Mouse (Mus musculus): ENCODE results near the gene Zdhhc12. TPM values are rescaled to one million over a fixed set of nuclear protein-coding genes. Genes with fewer than 3 reads are reported as not detected.

Zdhhc12 gene
- polyA plus RNA-seq (2015; fragmentation: Nextera tagmentation; extraction: Ambion mirVana) = 7.4 and 9.1 TPM in 2 replicates

GRCm38 (mm10) chr2:30093471-30094207, at the start of gene Zdhhc12:
Gene Zdhhc12 (minus strand): TSS chr2:30093648.

GRCm38 (mm10) chr2:30133613-30134377, 40.3 kb upstream of the Zdhhc12 start, which contains the start of gene Tbc1d13:
Gene Tbc1d13 (plus strand): TSS chr2:30133746.

GRCm38 (mm10) chr2:30124472-30125274, 31.2 kb upstream of the Zdhhc12 start, which contains the start of gene Zer1:
Gene Zer1 (minus strand): TSS chr2:30124585.

GRCm38 (mm10) chr2:30077502-30078348, 15.7 kb downstream of the Zdhhc12 start, which contains the start of gene Pkn3:
Gene Pkn3 (plus strand): TSS chr2:30077684.

GRCm38 (mm10) chr2:30057223-30057904, 36.1 kb downstream of the Zdhhc12 start, which contains the start of gene Set:
Gene Set (plus strand): TSS chr2:30057378.

GRCm38 (mm10) chr2:30048699-30049388, 44.6 kb downstream of the Zdhhc12 start, which contains the start of gene Wdr34:
Gene Wdr34 (minus strand): TSS chr2:30048881.

Other genes with a start within 250 kb of the Zdhhc12 start
- gene Cercam, start 224.5 kb downstream of the Zdhhc12 start, polyA plus RNA-seq (2015; fragmentation: Nextera tagmentation; extraction: Ambion mirVana) = 15.9 and 20.9 TPM in 2 replicates
- 21.8 and 27.7 TPM in 2 replicates for gene Odf2, start 204.4 kb downstream of the Zdhhc12 start, polyA plus RNA-seq (2015; fragmentation: Nextera tagmentation; extraction: Ambion mirVana)
- gene Gle1, start 158.2 kb downstream of the Zdhhc12 start, polyA plus RNA-seq (2015; fragmentation: Nextera tagmentation; extraction: Ambion mirVana) = 24.8 and 25.7 TPM in 2 replicates
- gene Sptan1, start 128.1 kb downstream of the Zdhhc12 start, polyA plus RNA-seq (2015; fragmentation: Nextera tagmentation; extraction: Ambion mirVana) = 53.7 and 54.5 TPM in 2 replicates
- gene Wdr34, start 44.8 kb downstream of the Zdhhc12 start, polyA plus RNA-seq (2015; fragmentation: Nextera tagmentation; extraction: Ambion mirVana) = 12.5 and 13.9 TPM in 2 replicates
- gene Set, start 36.3 kb downstream of the Zdhhc12 start, polyA plus RNA-seq (2015; fragmentation: Nextera tagmentation; extraction: Ambion mirVana) = 133 and 153 TPM in 2 replicates
- 3.1 and 3.2 TPM in 2 replicates for gene Pkn3, start 16.0 kb downstream of the Zdhhc12 start, polyA plus RNA-seq (2015; fragmentation: Nextera tagmentation; extraction: Ambion mirVana)
- 3.4 and 4.3 TPM in 2 replicates for gene Zer1, start 30.9 kb upstream of the Zdhhc12 start, polyA plus RNA-seq (2015; fragmentation: Nextera tagmentation; extraction: Ambion mirVana)
- 2.5 and 4.2 TPM in 2 replicates for gene Tbc1d13, start 40.1 kb upstream of the Zdhhc12 start, polyA plus RNA-seq (2015; fragmentation: Nextera tagmentation; extraction: Ambion mirVana)
- gene Endog, start 77.8 kb upstream of the Zdhhc12 start, polyA plus RNA-seq (2015; fragmentation: Nextera tagmentation; extraction: Ambion mirVana) = 52.5 and 63.3 TPM in 2 replicates
- 14.9 and 20.0 TPM in 2 replicates for gene Spout1, start 84.8 kb upstream of the Zdhhc12 start, polyA plus RNA-seq (2015; fragmentation: Nextera tagmentation; extraction: Ambion mirVana)
- gene Kyat1, start 112.2 kb upstream of the Zdhhc12 start, polyA plus RNA-seq (2015; fragmentation: Nextera tagmentation; extraction: Ambion mirVana) = 9.6 TPM in 2 replicates
- gene Lrrc8a, start 144.1 kb upstream of the Zdhhc12 start, polyA plus RNA-seq (2015; fragmentation: Nextera tagmentation; extraction: Ambion mirVana) = 17.7 and 19.1 TPM in 2 replicates
- 0.10 and 0.16 TPM in 2 replicates for gene Gm28035, start 146.9 kb upstream of the Zdhhc12 start, polyA plus RNA-seq (2015; fragmentation: Nextera tagmentation; extraction: Ambion mirVana)
- 22.3 and 22.4 TPM in 2 replicates for gene Phyhd1, start 172.6 kb upstream of the Zdhhc12 start, polyA plus RNA-seq (2015; fragmentation: Nextera tagmentation; extraction: Ambion mirVana)
- not detected in 2 replicates for gene Gm28038, start 187.4 kb upstream of the Zdhhc12 start, polyA plus RNA-seq (2015; fragmentation: Nextera tagmentation; extraction: Ambion mirVana)
- 27.4 and 34.2 TPM in 2 replicates for gene Dolk, start 192.7 kb upstream of the Zdhhc12 start, polyA plus RNA-seq (2015; fragmentation: Nextera tagmentation; extraction: Ambion mirVana)
- gene Nup188, start 192.7 kb upstream of the Zdhhc12 start, polyA plus RNA-seq (2015; fragmentation: Nextera tagmentation; extraction: Ambion mirVana) = 8.8 and 9.5 TPM in 2 replicates